Mouse (Mus musculus): ENCODE data around the gene Wipf1. TPM values are rescaled to one million over a fixed set of nuclear protein-coding genes. Genes with fewer than 3 reads are reported as not detected.
A peak's percentile ranks its signal among the peaks of the same experiment; 100 is the strongest.
"Not testable (repeated sequence)": the region's sequence is repeated elsewhere in the genome, so short reads cannot be mapped to it uniquely, and the experiment has no call there.

The Wipf1 gene
- total and polyA plus RNA-seq, 2 experiments from 2014 or later = 1.7 to 2.9 TPM

- TF ChIP-seq CTCF (IDR thresholded peaks at IDR 0.05; ENCODE audit: low read depth) (peak; percentile 59), EP300 (IDR thresholded peaks at IDR 0.05; ENCODE audit: low read depth) (no peak)
- ATAC-seq (ENCODE audit: insufficient read depth, low read depth) = peak; percentile 54
- Histone ChIP-seq H3K9ac (replicated peaks; ENCODE audit: low read depth, low read length) (no peak overlapping the region), H3K4me3 (ENCODE audit: low read depth, low read length) (peak overlapping the region; percentile 38), H3K4me2 (ENCODE audit: low read depth, low read length) (peak overlapping the region; percentile 71), H3K4me1 (ENCODE audit: control insufficient read depth, insufficient read depth) (no peaks in the 10 kb centered on the region), H3K27ac (ENCODE audit: low read depth) (no peak overlapping the region), H3K36me3 (replicated peaks; ENCODE audit: control insufficient read depth, insufficient read depth, low read length) (no peaks in the 10 kb centered on the region), H3K27me3 (ENCODE audit: control insufficient read depth, insufficient read depth, low read length) (no peaks in the 10 kb centered on the region), H3K9me3 (replicated peaks; ENCODE audit: control insufficient read depth, low read length) (no peaks in the 10 kb centered on the region)
- 4% methylated on average over 8 of the region's 8 CpGs for WGBS
- peak; percentile 55 for DNase-seq (ENCODE audit: low spot score)
Measured at GRCm38 (mm10) chr2:73561665-73562063, 32.1 kb upstream of the Wipf1 start.

DNA sequence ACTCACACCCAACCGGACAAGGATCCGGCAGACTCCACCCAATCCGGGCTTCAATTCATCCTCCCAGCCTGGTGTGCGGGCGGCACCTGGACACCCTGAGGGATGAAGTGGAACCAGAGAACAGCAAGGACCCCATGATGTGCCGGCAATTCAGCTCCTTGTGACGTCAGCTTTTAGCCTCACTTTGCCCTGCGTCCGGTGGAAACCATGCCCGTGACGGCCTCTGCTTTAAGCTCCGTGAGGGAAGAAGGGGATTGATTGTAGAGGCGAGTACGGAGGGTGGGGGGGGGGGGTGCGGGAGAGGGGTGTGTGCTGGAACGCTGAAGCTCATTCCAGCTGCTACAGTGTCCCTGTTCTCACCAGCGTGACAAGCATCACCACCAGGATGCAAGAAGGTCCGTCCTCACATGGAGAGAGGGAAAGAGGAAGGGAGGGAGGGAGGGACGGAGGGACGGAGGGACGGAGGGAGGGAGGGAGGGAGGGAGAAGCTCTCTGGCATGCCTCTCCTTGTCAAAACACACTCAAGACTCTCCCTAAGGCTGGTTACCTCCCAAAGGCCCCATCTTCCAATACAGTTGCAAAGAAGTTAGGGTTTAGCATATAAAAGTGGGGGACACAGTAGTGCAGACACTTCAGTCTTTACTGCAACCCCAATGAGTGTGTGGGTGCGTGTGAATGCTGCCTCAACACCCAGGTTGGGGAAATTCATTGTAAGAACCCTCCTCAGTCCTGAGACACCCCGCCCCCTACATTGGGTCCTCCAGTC is 31.5 kb upstream of the Wipf1 start:
- no peaks in the 10 kb centered on the region for H3K36me3 ChIP-seq (replicated peaks; ENCODE audit: control insufficient read depth, insufficient read depth, low read length)
- 0 out of 2 replicates have a peak overlapping the region, but pooled peaks have one; percentile 15 for H3K9ac ChIP-seq (replicated peaks; ENCODE audit: low read depth, low read length)
- H3K27ac ChIP-seq (ENCODE audit: low read depth) = no peak overlapping the region
- peak; percentile 55 for ATAC-seq (ENCODE audit: insufficient read depth, low read depth)
- no peaks in the 10 kb centered on the region for H3K27me3 ChIP-seq (ENCODE audit: control insufficient read depth, insufficient read depth, low read length)
- TF ChIP-seq CTCF (IDR thresholded peaks at IDR 0.05; ENCODE audit: low read depth) (no peak), EP300 (IDR thresholded peaks at IDR 0.05; ENCODE audit: low read depth) (no peak)
- DNase-seq (ENCODE audit: low spot score) = no peak
- WGBS = 3% methylated on average over 22 of the region's 23 CpGs
- no peaks in the 10 kb centered on the region for H3K4me1 ChIP-seq (ENCODE audit: control insufficient read depth, insufficient read depth)
- peak overlapping the region; percentile 71 for H3K4me2 ChIP-seq (ENCODE audit: low read depth, low read length)
- no peaks in the 10 kb centered on the region for H3K9me3 ChIP-seq (replicated peaks; ENCODE audit: control insufficient read depth, low read length)
- H3K4me3 ChIP-seq (ENCODE audit: low read depth, low read length) = peak overlapping the region; percentile 38

- DNase-seq (ENCODE audit: low spot score) (no peak), ATAC-seq (ENCODE audit: insufficient read depth, low read depth) (no peak)
- no peaks in the 10 kb centered on the region for H3K36me3 ChIP-seq (replicated peaks; ENCODE audit: control insufficient read depth, insufficient read depth, low read length)
- WGBS = 55% methylated on average over 7 of the region's 7 CpGs
- no peak overlapping the region for H3K9ac ChIP-seq (replicated peaks; ENCODE audit: low read depth, low read length)
- H3K4me2 ChIP-seq (ENCODE audit: low read depth, low read length) = peak overlapping the region; percentile 71
- no peaks in the 10 kb centered on the region for H3K9me3 ChIP-seq (replicated peaks; ENCODE audit: control insufficient read depth, low read length)
- peak overlapping the region; percentile 38 for H3K4me3 ChIP-seq (ENCODE audit: low read depth, low read length)
- no peak for TF ChIP-seq EP300 (IDR thresholded peaks at IDR 0.05; ENCODE audit: low read depth)
- no peak for TF ChIP-seq CTCF (IDR thresholded peaks at IDR 0.05; ENCODE audit: low read depth)
- H3K27me3 ChIP-seq (ENCODE audit: control insufficient read depth, insufficient read depth, low read length) = no peaks in the 10 kb centered on the region
- H3K27ac ChIP-seq (ENCODE audit: low read depth) = no peak overlapping the region
- H3K4me1 ChIP-seq (ENCODE audit: control insufficient read depth, insufficient read depth) = no peaks in the 10 kb centered on the region
Measured at GRCm38 (mm10) chr2:73560445-73560844, 30.9 kb upstream of the Wipf1 start.

- ATAC-seq (ENCODE audit: insufficient read depth, low read depth) (no peak), DNase-seq (ENCODE audit: low spot score) (no peak)
- Histone ChIP-seq H3K36me3 (replicated peaks; ENCODE audit: control insufficient read depth, insufficient read depth, low read length) (no peaks in the 10 kb centered on the region), H3K4me2 (ENCODE audit: low read depth, low read length) (no peak overlapping the region), H3K4me3 (ENCODE audit: low read depth, low read length) (no peak overlapping the region), H3K9ac (replicated peaks; ENCODE audit: low read depth, low read length) (no peak overlapping the region), H3K9me3 (replicated peaks; ENCODE audit: control insufficient read depth, low read length) (no peaks in the 10 kb centered on the region), H3K27me3 (ENCODE audit: control insufficient read depth, insufficient read depth, low read length) (no peaks in the 10 kb centered on the region), H3K27ac (ENCODE audit: low read depth) (no peak overlapping the region), H3K4me1 (ENCODE audit: control insufficient read depth, insufficient read depth) (no peaks in the 10 kb centered on the region)
- TF ChIP-seq EP300 (IDR thresholded peaks at IDR 0.05; ENCODE audit: low read depth) (no peak), CTCF (IDR thresholded peaks at IDR 0.05; ENCODE audit: low read depth) (no peak)
- 67% methylated on average over 8 of the region's 8 CpGs for WGBS
Measured at GRCm38 (mm10) chr2:73557956-73558355, 28.4 kb upstream of the Wipf1 start.

DNA sequence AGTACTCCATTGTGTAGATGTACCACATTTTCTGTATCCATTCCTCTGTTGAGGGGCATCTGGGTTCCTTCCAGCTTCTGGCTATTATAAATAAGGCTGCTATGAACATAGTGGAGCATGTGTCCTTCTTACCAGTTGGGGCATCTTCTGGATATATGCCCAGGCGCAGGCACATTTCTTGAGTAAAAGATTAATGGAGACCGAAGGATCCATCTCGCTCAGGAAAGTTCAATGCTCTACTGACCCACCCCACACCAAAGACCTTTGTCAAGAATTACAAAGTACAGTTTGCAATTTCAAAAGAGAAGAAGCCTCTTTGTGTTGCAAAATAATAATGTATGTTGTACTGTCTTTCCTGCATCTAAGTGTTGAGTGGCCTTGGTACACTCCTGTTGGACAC is 27.5 kb upstream of the Wipf1 start:
- H3K4me2 ChIP-seq (ENCODE audit: low read depth, low read length); H3K27ac ChIP-seq (ENCODE audit: low read depth); H3K4me1 ChIP-seq (ENCODE audit: control insufficient read depth, insufficient read depth); DNase-seq (ENCODE audit: low spot score); H3K36me3 ChIP-seq (replicated peaks; ENCODE audit: control insufficient read depth, insufficient read depth, low read length); H3K9ac ChIP-seq (replicated peaks; ENCODE audit: low read depth, low read length); ATAC-seq (ENCODE audit: insufficient read depth, low read depth); H3K9me3 ChIP-seq (replicated peaks; ENCODE audit: control insufficient read depth, low read length); H3K27me3 ChIP-seq (ENCODE audit: control insufficient read depth, insufficient read depth, low read length); H3K4me3 ChIP-seq (ENCODE audit: low read depth, low read length): not testable (repeated sequence)
- WGBS = 92% methylated on average over 3 of the region's 3 CpGs

DNA sequence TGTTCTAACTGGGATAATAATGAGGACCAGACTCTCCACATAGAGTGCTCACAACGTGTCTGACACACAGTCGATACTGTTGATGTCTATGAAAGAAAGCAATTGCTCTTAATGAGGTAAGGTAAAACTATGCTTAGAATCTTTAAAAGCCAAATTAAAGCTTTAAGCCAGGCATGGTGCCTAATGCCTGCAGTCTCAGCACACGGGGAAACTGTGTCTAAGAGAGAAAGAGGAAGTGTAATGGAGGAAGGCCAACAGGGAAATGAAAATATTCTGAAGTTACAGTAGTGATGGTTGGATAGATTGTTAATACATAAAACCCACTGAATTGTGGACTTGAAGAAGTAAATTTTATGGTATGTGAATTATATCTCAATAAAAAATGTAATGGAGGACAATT is 24.9 kb upstream of the Wipf1 start:
- WGBS = 72% methylated on average over 3 of the region's 3 CpGs
- Histone ChIP-seq H3K4me2 (ENCODE audit: low read depth, low read length) (no peak overlapping the region), H3K36me3 (replicated peaks; ENCODE audit: control insufficient read depth, insufficient read depth, low read length) (no peaks in the 10 kb centered on the region), H3K4me1 (ENCODE audit: control insufficient read depth, insufficient read depth) (no peaks in the 10 kb centered on the region), H3K9ac (replicated peaks; ENCODE audit: low read depth, low read length) (no peak overlapping the region), H3K9me3 (replicated peaks; ENCODE audit: control insufficient read depth, low read length) (no peaks in the 10 kb centered on the region), H3K27ac (ENCODE audit: low read depth) (no peak overlapping the region), H3K27me3 (ENCODE audit: control insufficient read depth, insufficient read depth, low read length) (no peaks in the 10 kb centered on the region), H3K4me3 (ENCODE audit: low read depth, low read length) (no peak overlapping the region)
- ATAC-seq (ENCODE audit: insufficient read depth, low read depth) (no peak), DNase-seq (ENCODE audit: low spot score) (no peak)
- TF ChIP-seq EP300 (IDR thresholded peaks at IDR 0.05; ENCODE audit: low read depth) (no peak), CTCF (IDR thresholded peaks at IDR 0.05; ENCODE audit: low read depth) (no peak)

Measured in heart, postnatal 0 days (tissue).